Mouse (Mus musculus): ENCODE data around the gene Stc2.

GRCm38 (mm10) chr11:31370436-31371230 is 759 bp upstream of the Stc2 start:
- TF ChIP-seq EP300 (IDR thresholded peaks at IDR 0.05; ENCODE audit: low read depth) (no peak), CTCF (IDR thresholded peaks at IDR 0.05; ENCODE audit: low read depth) (no peak)

Data from liver, postnatal 0 days (tissue).